ENCODE assay signal across 8 mouse cellular contexts in genomic region chr11:118104001-118104400, GRCm38 (mm10). TPM values are rescaled to one million over a fixed set of nuclear protein-coding genes. Genes with fewer than 3 reads are reported as not detected.
DNase-seq lines count a peak whose midpoint lies in the region; ATAC-seq lines count a peak whose summit lies in the region.

No protein-coding gene starts in this region.

- H3K4me3 ChIP-seq in forebrain, embryonic 14.5 days (ENCODE audit: low read depth, low read length) = no peak overlapping the region
- H3K4me3 ChIP-seq in lung, embryonic 16.5 days (ENCODE audit: low read length) = no peak overlapping the region

- no peaks in the 10 kb centered on the region for H3K4me1 ChIP-seq in forebrain, embryonic 14.5 days (ENCODE audit: control insufficient read depth, insufficient read depth, low read length)
- no peaks in the 10 kb centered on the region for H3K4me1 ChIP-seq in lung, embryonic 16.5 days (replicated peaks; ENCODE audit: control insufficient read depth, insufficient read depth, low read length)

- H3K36me3 ChIP-seq in forebrain, embryonic 14.5 days (ENCODE audit: control insufficient read depth, insufficient read depth, low read length) = no peaks in the 10 kb centered on the region
- H3K36me3 ChIP-seq in lung, embryonic 16.5 days (ENCODE audit: control insufficient read depth, insufficient read depth, low read length) = no peaks in the 10 kb centered on the region

- peak; percentile 77 for ATAC-seq in forebrain, embryonic 14.5 days
- peak; percentile 85 to 87 for ATAC-seq in hematopoietic stem cell, adult 5-6 weeks (replicated peaks in 1 of 2; ENCODE audit: insufficient read depth in 1 of 2, low FRiP score in 2 of 2, low TSS enrichment in 1 of 2, low read depth in 1 of 2, poor library complexity in 2 of 2, severe bottlenecking in 2 of 2)
- ATAC-seq in lung, embryonic 16.5 days (ENCODE audit: low read depth) = peak; percentile 69

- 6% methylated on average over 5 of the region's 5 CpGs for WGBS in forebrain, embryonic 14.5 days
- WGBS in lung, embryonic 16.5 days = 2% methylated on average over 5 of the region's 5 CpGs

- H3K27me3 ChIP-seq in forebrain, embryonic 14.5 days (replicated peaks; ENCODE audit: control insufficient read depth, insufficient read depth, low read length) = no peaks in the 10 kb centered on the region
- H3K27me3 ChIP-seq in lung, embryonic 16.5 days (ENCODE audit: control insufficient read depth, insufficient read depth, low read depth, low read length) = no peaks in the 10 kb centered on the region

- H3K4me2 ChIP-seq in forebrain, embryonic 14.5 days (ENCODE audit: low read length) = no peak overlapping the region
- H3K4me2 ChIP-seq in lung, embryonic 16.5 days (ENCODE audit: low read depth, low read length) = no peak overlapping the region

- peak; percentile 91 for DNase-seq in NIH3T3 (ENCODE audit: low read depth)
- DNase-seq in cerebellum, adult 11 months = peak; percentile 68
- peak; percentile 87 for DNase-seq in forebrain, embryonic 14.5 days (ENCODE audit: low spot score)
- DNase-seq in layer of hippocampus, adult 9-10 months (ENCODE audit: low spot score) = peak; percentile 80
- peak; percentile 86 to 88 for DNase-seq in right cerebral cortex, adult 2 months (ENCODE audit: low spot score in 2 of 2)
- peak; percentile 62 for DNase-seq in urinary bladder, adult 2 months (ENCODE audit: low spot score)

- H3K9me3 ChIP-seq in forebrain, embryonic 14.5 days (replicated peaks; ENCODE audit: control insufficient read depth, low read length) = no peaks in the 10 kb centered on the region
- H3K9me3 ChIP-seq in lung, embryonic 16.5 days (ENCODE audit: control insufficient read depth, low read length) = no peaks in the 10 kb centered on the region

- H3K9ac ChIP-seq in forebrain, embryonic 14.5 days (ENCODE audit: low read length) = no peak overlapping the region
- no peak overlapping the region for H3K9ac ChIP-seq in lung, embryonic 16.5 days (ENCODE audit: low read length)

- H3K27ac ChIP-seq in forebrain, embryonic 14.5 days (ENCODE audit: low read depth, low read length) = no peak overlapping the region
- H3K27ac ChIP-seq in lung, embryonic 16.5 days (ENCODE audit: low read length) = no peak overlapping the region

RNA-seq across cellular contexts. Expression of gene Dnah17, which starts 26.4 kb away (rescaled TPM):
- 0.08 and 0.14 TPM in 2 replicates for polyA plus RNA-seq in forebrain, embryonic 14.5 days (2014; fragmentation: Nextera tagmentation; extraction: Ambion mirVana)
- total RNA-seq in hematopoietic stem cell, adult 5-6 weeks (2017) = 0.10 and 1.1 TPM in 2 replicates
- polyA plus RNA-seq in lung, embryonic 16.5 days (2015; fragmentation: Nextera tagmentation; extraction: Ambion mirVana) = 0.19 and 0.23 TPM in 2 replicates
- 0.01 and 0.06 TPM in 2 replicates for polyA plus RNA-seq in urinary bladder, adult 2 months (2012; rRNA removed)
